Mouse (Mus musculus) frontal cortex, postnatal 36 days (tissue): Measurements from ENCODE around the gene Ptpn7.

Experiments used
- DNase-seq, 2 experiments: peaks; one replicate each; pipeline ENCODE4 v3.0.0; 2022; ENCODE audit warnings: low spot score in 2 of 2

Ptpn7 gene

DNA sequence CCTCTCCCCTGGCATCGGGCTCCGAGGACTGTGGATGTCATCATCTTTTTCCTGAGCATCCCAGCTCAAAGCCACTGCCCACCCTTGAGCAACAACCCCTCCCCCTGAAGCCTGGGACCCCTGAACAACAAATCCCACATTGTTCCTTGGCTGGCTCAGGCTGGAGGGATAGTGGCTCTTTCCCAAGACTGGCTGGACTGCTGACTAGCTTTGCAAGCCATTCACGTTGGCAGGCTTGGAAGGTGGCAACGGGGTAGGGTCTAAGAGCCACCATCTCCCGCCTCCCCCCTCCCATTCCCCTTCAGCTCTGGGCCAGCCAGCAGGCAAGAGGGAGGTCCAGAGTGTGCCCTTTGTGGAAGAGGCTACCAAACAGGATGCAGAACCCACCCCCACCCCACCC is 26.1 kb downstream of the Ptpn7 start:
- no peak for DNase-seq

DNA sequence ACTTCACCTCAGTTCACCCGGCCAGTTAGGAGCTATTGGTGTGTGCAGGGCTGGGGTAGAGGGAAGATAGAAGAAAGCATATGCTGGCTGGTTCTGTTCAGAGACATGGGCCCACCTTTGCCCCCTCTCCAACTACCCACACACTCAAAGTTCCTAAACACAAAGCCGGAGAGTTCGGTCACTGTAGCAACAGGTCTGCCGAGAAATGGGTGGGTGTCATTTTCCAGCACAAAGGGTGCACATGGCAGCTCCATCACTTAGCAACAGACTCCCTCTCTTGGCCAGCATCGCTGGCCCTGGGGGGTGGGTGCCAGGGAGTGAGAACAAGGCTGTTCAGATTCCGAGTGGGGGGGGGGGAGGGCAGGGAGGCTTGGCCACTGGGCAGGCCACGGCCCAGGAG is 26.6 kb downstream of the Ptpn7 start:
- peak in 1 of 2 experiments; percentile 59 for DNase-seq

DNA sequence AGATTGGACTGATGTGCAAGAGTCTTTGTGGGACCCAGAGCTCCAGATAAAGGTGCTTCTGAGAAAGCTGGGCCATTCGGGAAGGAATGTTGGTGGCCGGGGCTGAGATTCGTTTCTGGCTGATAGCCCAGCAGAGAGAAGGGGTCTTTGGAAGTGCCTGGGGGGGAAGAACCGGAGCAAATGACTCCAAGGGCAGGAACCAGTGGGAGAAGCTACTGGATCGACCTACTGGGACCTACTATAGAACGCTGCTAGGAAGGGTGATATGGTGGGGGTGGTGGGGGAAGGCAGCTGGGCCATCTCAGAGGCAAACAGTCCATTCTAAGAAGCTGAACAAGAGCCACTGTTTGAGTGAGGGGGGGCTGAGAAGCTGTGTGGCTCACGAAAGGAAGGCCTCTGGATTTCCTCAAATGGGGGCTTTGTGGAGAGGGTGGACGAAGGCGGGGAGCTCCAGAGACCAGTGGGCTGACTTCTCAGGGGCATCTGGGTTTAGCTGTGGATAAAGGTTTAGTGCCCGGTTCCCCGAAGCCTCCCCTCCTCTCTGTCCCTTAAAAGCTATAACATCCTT is 27.1 kb downstream of the Ptpn7 start:
- no peak for DNase-seq

DNA sequence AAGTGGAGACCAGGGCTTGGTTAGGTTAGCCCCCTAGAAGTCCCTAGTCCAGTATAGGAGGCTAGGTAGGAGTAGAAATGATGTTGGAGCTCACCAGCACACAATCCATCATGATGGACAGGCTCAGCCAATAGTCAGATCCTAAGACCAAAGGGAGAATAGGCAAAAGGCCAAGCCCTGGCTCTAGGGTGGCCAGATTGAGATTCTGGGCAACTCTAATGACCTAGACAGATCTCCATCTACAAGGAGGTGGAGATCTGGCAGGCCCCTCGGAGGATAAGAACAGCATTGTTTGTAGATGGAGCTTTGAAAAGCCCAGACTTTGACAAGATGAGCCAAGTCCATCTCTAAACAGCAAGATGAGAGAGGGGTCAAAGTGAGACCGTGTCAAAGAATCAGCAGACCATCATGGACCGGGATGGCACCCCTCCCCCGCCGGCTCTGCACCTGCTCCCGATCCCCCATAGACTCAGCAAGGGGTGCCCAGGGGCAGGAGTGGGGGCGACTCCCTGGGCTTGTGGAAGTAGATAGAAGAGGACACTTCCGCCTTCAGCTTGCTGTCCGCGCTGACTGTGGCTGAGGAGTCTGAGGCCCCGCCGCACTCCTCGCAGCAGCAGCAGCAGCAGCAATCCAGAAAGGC is 28.0 kb downstream of the Ptpn7 start:
- DNase-seq = no peak

DNA sequence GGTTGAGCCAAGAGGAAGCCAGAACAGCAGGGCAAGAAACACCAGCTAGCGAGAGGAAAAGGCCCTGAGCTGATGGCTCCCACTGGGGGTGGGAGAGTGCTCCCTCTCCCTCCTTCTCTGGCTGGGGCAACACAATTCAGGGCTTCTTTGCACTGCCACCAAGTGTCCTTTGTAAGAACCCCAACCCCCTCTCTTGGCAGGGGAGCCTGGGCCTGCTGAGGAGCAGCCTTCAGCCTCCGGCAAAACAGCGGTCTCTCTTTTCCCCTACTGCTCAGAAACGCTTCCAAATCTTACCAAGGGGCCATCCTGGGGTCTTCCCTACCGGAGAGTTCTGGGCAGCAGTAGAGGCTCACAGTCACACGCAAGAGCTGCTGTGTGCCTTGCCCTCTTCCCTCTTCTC is 30.2 kb downstream of the Ptpn7 start:
- DNase-seq = peak in 1 of 2 experiments; percentile 63

DNA sequence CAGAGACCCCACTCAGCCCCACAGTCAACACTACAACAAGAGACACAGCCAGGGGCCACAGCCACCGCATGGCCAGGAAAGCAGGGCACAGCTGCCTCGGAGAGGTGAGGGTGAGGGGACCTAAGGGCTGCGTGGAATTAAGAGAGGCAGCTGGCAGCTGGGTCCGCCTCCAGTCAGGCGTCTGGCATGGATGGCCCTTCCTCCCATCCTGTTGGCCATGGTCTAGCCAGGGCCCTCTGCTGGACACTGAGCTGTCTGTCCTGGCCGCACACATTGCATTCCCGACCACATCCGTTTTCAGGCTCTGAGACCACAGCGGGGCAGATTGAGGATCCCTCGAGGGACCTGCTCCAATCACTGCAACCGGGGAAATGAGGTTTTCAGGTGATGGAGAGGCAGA is 34.9 kb downstream of the Ptpn7 start, which contains the start of gene Gpr37l1:
Gpr37l1 (minus strand) TSS at position 247 of the 400 bp plus-strand sequence.
- no peak for DNase-seq

DNA sequence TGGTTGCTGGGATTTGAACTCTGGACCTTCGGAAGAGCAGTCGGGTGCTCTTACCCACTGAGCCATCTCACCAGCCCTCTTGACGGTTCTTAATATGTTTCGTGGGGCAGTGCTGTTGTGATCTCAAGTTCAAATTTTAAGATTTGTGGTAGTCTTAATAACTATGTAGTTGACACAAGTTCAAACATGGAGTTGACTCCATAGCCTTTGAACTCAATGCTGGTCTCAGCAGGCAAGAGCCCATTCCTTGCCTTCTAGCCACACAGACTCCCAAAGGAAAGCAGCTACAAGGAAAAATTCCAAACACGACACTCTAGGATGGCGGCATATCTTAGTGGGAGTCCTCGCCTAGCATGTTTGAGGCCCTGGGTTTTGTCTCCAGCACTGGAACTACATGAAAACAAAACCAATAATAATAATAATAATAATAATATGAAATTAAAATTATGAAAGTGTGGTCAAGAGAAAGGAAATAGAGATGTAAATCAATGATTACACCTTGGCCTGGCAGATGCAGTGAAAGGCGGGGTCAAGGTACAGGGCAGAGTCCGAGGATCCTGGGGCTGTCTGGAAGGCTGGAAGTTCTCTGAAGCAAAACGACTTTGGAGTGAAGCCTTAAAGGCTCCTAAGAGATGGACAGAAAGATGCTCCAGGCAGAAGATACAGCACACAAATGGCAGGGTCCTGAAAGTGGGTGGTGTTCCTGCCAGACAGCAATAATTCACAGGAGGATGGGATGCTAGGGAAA is 36.1 kb downstream of the Ptpn7 start:
- no peak for DNase-seq

DNA sequence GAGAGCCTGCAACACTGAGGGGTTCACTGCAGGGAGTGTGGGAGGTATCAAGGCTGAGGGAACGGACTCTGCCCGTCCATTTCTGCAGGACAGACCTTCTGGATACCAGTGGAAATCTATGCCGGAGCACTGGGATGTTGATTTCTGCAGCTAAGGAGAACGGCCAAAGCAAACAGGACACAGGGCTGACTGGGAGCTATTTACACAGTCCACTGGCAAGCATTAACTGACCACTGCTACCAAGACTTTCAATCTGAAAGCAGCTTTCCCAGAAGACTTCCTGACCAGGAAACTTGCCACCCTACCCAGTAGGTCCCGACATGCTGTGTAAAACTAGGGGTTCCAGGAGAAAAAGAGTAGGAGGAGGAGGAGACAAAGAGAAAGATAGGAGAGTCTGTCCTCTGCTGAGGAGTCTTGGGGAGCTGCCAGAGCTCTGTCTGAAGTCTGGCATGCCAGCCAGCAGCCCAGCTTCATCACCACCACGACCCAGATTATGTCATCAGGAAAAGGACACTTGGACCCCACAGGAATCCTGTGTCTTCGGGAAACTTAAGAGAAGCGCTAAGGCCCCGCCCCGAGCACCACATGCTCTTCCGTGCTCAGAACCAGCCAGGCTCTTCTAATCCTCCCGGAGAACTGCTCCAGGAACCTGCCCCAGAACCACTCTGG is 37.2 kb downstream of the Ptpn7 start:
- DNase-seq = no peak

DNA sequence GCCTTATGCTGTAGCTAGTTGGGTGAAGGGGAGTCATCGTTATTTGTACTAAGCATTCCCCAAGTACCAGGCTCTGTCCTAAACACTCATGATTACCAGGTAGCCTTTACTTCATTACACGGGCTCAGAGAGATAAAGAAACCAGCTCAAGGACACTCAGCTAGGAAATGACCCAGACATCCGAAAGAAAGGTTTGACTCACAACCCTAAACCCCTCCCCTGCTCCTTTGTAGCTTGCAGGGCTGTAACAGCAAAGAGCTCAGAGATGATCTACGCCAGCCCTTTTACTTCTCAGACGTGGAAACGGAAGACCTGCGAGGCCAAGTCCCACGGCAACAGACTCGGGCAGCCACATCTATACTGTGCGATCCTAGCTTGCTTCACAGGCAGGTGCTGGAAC is 37.8 kb downstream of the Ptpn7 start:
- DNase-seq = no peak

DNA sequence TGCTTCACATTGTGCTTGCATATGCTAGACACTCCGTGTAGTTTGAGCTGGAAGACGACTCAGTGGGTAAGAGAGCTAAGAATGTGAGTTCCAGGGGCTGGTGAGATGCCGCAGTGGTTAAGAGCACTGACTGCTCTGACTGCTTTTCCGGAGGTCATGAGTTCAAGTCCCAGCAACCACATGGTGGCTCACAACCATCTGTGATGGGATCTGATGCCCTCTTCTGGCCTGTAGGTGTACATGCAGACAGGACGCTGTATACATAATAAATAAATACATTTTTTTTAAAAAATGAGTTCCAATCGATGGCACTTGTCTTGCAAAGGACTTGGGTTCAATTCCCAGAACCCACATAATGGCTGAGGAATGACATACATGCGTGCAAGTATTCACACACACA is 38.7 kb downstream of the Ptpn7 start:
- DNase-seq = no peak

DNA sequence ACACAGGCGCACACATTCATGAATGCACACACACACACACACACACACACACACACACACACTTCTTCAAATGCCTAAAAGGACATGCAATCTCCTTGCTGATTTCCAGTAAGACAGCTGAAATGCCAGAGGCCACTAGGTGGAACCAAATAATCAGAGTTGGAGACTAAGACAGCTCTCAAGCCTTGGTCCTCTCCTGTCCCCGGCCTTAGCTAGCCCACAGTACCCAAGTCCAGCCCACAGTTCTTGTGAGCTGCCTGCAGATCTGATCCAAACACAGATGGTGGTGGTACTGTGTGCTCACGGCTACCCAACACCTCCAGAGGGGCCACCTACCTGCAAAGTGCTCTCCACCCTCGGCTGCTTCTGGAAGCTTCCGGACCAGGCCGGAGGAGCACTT is 39.5 kb downstream of the Ptpn7 start:
- DNase-seq = peak in 1 of 2 experiments; percentile 81

DNA sequence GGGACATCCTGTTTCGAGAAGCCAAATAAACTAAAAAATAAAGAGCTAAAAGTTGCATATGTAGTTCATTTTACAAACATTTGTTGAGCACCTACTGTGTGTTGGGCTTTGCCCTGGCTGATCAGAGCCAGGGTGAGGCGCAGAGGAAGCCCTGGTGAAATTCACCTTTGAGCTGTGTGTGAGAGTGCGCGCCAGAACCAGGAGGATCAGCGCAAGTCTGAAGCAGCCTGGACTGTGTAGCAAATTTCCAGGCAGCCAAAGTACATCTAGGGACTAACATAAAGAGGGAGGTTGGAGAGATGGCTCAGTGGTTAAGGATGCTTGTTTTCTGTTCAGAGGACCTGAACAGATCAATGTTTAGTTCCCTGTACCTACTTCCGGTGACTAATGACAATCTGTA is 40.8 kb downstream of the Ptpn7 start:
- DNase-seq = no peak

DNA sequence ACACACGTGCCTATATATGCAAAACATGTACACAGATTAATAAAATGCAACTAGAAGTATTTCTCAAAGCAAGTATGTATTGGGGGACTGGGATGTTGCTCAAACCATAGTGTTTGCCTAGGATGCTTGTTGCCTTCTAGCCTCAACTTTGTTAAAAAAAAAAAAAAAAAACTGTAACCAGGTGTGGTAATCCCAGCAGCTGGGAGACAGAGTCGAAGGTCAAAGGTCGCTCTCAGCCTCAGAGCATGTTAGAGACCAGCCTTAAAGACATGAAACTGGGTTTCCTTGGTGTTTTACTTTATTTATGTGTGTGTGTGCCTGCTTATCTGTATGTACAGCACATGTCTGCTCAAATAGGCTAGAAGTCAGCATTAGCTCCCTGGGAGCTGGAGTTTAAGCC is 42.7 kb downstream of the Ptpn7 start:
- DNase-seq = no peak

DNA sequence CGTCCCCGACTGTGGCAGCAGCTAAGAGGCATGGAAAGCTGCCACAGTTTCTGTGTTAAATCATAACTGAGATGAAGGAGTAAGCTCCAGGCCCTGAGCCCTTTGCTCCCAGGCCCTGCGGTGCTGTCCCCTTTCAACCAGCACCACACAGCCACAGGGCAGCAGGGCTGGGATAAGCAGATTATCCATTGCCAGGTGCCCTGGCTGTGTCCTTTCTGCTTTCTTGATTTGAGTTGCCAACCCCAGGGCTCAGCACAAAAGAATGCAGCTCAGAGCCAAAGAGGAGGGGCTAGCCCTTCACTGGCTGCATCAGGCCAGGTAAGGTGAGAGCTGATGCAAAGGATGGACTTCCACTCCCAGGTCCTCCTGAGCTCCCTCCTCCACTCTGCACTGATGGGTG is 45.2 kb downstream of the Ptpn7 start:
- no peak for DNase-seq

DNA sequence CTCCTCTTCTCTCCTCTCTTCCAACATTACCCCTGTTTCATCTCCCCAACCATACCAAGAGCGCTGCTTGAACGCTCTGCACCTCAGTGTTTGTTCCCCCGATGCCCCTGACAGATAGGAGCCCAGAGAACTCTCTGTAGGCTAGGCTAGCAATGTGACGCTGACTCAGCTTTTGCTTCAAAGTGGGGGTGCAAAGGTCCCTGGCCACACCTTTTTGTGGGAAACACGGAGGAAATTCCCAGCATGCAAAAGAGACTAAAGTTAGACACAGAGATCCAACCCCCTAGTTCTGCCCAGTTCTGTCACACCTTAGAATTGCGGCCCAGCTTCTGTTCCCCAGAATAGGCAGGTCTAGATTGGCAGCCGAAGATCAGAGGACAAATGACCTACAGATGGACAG is 46.4 kb downstream of the Ptpn7 start:
- DNase-seq = no peak

DNA sequence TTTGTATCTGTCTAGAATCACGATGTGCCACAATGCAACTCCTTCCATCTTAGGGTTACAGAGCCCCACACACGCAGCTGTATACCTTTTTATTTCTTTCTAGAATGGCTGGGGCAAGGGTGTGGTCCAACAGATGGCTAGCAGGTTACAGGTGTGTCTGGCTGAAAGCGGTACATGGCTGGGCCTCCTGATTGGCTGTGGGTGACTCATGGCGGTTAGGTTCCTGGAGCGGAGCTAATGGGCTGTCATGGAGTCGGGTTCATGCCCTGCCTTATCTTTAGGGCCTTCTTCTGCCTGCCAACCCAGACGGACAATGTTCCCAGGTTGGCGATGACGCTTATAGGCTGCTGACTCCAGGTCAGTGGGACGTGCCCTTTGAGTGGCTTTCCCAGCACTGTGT is 48.3 kb downstream of the Ptpn7 start:
- DNase-seq = no peak

DNA sequence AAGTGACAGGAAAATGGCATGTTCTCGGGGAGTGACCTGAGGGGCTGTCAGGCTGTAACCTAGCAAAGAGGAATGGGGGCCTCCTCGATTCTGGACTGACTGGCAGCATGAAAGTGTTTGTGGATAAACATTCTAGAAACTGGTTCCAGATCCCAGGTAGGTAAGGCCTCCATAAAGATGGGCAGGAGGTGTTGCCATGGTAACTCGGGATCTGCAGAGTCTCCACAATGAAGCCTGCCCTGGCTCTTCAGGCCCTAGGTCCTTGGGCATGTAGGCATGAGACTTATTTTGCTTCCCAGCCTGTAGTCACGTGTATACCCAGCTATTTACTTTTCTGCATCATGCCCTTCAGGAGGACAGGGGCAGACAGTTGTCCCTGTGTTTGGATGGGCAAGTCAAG is 48.8 kb downstream of the Ptpn7 start:
- no peak for DNase-seq

DNA sequence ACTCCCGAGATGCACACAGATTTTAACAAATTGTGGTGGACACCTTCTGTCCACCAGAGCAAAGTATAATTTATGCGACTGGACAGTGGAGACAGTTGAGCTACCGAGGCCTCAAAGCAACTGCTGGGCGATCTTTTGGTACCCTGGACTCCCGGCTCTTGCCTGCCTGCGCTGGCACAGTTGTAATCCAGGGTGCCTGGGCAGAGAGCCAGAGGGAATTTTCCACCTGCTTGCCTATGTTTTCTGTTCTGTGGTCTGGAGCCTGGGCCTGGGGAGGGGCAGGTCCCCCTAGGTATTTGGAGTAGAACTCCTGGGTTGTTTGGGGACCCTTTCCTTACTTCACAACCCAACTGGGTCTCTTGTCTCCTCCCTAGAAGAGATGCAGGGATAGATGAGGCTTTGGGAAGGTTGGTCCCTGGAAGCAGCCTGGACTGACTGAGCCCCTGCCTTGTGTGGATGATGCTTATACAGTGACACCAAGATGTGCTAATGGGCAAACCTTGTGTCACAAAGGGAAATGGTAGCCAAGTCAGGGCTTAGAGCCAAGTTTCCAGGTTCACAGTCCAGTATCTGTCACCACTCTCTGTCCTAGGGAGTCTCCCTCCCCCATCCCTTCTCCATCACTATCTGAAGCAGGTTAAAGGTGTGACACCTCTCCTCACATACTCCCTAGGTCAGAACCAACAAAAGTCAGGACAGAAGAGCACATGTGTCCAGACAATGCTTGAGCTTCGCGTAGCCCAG is 49.6 kb downstream of the Ptpn7 start:
- DNase-seq = no peak

DNA sequence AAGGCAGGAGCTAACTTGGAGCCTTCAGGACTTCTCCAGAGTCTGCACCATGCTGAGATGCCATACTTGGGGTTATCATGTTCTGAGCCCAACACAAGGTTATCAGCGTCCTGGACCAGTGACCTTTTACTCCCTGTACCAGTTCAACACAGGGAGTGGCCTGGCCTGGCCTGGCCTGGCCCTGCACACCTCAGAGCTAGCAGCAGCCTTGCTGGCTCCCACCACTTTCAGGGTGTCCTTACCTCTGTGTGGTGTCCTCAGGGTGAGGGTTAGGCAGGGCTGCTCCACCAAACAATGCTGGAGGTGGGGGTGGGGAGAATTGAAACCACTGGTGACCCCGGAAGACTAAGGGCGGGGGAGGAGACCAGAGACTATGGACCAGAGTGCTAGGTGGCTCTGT is 50.5 kb downstream of the Ptpn7 start:
- no peak for DNase-seq

DNA sequence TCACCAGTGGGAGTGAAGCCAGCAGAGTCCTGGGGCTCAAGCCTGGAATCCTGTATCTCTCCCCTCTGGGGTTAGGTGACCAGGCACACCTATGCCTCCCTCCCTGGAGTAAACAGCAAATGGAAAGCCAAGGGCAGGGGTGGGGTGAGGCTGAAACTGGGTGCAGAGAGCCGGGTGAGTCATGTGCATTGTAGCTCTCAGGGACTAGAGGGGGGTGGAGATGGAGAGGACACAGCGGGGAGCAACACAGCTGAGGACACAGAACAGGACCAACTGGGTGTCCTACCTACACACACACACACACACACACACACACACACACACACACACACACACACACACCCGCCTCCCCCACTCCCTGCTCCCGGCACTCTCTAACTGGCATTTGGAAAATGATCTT is 50.9 kb downstream of the Ptpn7 start:
- no peak for DNase-seq

DNA sequence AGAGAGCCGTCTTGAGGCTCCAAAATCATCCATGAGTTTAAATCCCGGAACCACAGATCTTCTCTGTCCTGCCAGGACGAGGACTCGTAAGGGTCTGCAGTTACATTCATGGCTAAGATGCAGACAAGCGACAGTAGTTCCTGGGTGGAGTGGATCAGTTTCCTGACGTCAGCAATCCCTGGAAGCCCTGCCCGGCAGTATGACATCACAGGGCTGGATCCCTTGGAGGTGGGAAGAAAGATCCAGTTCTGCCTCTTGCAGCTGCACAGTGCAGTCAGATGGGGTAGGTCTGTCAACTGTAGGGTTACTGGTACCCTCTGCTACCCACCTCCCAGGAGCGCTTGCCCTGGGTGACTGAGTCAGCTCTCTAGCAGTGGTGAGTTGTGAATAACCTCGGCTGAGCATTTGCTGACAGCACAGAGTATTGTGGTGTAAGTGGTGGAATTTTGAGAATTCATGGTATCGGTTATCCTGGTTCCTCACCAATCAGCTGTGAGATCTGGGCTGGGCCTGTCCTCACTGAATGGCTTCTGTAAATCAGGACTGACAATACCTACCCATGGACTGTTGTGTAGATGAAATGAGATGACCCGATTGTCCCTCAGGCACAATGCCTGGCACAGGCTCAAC is 51.6 kb downstream of the Ptpn7 start:
- DNase-seq = no peak

DNA sequence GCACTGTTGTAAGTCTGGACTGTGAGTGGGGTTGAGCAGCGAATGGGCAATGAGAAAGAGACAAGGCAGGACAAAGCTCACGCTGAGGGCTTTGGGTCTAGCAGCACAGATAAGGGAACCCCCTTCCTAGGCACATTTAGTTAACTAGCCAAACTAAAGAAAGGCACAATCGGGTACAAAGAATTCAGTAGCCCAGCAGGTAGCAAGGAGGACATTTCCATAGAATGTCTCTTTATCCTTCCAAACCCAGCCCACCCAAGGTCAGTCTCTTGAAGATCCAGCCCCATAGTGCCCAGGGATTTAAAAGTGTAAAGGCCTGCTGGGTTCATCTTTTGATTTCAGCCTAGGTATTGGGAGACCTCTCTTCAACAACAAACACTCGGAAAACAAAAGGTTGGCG is 53.4 kb downstream of the Ptpn7 start:
- no peak for DNase-seq
